Mouse (Mus musculus) stomach, postnatal 0 days (tissue): ENCODE data around the gene Idua.

Source experiments
- CTCF ChIP-seq: IDR thresholded peaks from 2 replicates; pipeline ENCODE4 v1.5.1; 2016; ENCODE audit warnings: antibody characterized with exemption, low read depth, mild to moderate bottlenecking, moderate library complexity
- EP300 ChIP-seq: optimal IDR thresholded peaks from 2 replicates; pipeline ENCODE3; 2016; ENCODE audit warnings: antibody characterized with exemption

DNA sequence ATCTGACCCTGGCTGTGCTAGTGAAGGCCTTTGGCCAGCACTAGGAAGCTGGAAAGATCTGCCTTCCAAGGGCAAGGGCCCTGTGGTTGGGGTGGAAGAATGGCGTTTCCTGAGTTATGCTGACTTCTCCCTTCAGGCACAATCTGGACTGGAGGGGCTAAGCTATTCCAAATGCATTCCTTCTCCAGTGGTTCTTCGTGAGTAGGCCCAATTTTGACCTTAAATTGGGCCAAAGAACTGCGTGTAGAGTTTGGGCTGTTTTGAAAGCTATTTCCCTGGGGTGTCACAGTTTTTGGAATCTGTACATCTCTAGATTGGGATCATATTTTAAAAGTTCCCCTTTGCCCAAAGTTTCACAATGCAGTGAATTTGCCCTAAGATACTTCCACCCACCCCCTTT lies 36.4 kb downstream of the Idua start:
- TF ChIP-seq EP300 (no peak), CTCF (no peak)
